Mouse (Mus musculus): ENCODE data around the gene Tlx2.
A peak's percentile ranks its signal among the peaks of the same experiment; 100 is the strongest.

Tlx2 gene

DNA sequence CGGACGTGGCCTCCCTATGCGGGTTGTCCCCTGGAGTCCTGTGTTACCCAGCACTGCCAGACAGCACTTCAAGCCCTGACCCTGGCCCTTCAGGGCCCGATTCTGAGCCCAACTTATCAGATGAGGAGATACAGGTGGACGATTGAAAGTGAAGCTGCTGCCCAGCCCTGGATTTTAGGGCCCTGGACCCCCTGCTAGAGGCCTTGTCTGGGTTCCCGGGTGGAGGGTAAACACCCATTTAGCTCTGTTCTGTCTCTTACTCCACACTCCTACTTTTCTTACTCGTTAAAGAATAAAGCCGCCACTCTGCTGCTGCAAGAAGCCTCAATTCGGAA, 17.8 kb upstream of the Tlx2 start:
- DNase-seq, result no peak

DNA sequence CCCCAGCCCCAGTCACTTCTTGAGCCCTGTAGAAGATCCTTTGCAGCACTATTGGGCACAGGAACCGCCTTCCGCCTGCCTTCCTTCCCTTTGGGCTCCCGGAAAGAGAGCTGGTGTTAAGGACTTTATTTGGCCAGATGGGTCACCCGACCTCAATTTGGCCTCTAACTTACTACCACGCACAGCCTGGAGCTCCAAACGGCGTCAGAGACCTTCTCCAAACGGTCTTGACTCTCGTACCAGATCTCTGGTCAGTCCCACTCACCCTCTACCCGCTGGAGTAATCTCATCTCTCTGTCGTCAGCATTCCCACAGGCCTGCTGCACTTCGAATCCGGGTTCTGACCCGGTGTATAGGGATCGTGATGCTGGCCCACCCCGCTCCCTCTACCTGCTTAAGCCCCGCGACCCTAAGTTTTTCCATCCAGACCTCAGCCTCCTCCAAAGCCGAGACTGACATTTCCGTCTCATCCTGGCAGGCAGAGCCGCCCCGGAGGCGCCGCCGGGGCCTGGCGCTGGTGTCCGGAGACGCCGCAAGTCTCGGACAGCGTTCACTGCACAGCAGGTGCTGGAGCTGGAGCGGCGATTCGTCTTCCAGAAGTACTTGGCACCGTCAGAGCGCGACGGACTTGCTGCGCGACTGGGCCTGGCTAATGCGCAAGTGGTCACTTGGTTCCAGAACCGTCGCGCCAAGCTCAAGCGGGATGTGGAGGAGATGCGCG, 17.3 kb upstream of the Tlx2 start:
- no peak for DNase-seq

DNA sequence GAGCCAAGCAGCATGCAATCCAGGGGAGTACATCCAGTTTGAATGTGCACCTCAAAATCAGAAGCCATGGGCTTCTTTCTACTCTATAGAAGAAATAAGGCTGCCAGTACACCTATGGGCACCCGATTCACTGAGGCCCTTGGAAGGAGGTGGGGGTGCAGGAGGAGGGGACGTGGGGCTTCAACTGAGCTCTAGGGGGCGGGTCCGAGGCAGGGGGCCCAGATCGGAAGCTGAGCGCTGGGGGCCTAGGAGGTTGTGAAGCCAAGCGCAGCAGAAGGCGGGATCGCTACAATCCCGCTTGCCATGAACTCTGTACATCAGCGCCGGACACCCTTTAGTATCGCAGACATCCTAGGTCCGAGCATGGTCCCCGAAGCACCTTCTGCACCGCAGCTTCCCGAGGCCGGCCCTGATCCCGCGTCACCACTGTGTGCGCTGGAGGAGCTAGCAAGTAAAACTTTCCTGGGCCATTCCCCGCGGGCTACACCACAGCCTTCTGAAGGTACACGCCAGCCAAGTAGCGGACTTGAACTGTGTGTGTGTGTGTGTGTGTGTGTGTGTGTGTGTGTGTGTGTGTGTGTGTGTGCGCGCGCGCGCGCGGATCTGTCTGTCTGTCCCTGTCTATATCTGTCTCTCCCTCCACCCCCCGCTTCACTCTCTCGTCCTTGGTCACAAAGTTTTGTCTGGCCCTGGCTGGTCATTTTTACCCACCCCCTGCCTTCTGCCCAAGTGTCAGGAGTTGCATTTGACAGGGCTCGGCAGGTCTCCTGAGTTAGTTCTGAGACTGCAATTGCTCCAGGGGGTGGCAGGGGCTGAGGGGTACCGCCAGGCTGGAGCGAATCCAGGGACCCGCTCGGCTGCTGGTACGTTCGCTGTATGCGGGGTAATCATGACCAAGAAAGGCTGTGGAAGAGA, 16.3 kb upstream of the Tlx2 start, which contains the start of gene Lbx2:
Gene Lbx2, plus strand, starts transcription at position 247 of the 915 bp plus-strand sequence.
- no peak for DNase-seq

- DNase-seq, result no peak
Measured at GRCm38 (mm10) chr6:83084477-83084876, 14.4 kb upstream of the Tlx2 start.

DNA sequence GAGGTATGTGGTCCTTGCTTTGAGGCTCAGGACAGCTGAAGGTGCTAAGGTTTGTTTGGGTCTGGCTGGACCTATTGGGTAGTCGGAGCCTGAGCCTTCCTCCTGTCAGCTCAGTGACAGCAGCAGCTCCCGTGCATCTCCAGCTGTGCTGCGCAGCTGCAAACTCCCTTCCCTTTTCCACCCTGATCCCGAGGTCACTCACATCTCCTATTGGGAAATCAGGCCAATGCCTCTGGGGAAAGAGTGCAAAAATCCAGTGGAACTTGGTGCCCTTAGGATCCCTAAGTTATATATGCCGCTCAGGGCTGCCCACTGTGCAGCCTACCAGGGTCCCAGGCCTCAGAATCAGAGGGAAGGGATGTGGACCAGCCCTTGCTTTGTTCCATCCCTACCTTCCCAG, 13.4 kb upstream of the Tlx2 start:
- no peak for DNase-seq

DNA sequence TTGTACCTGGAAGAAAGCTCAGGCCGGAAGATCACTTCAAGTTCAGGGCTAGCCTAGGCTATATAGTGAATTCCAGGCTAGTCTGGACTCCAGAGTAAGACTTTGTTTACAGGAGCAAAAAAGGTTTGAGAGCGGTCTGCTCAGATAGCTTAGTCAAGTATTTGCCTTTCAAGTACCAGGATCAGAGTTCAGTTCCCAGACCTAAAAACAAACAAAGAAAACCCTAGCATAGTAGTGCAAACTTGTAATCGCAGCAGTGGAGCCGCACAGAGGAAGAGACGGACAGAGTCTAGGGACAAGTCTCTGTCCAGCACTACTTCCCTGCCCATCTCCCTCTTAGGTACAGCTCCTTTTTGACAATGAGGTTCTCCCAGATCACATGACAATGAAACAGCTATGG, 10.1 kb upstream of the Tlx2 start:
- DNase-seq, result no peak

GRCm38 (mm10) chr6:83078324-83078858, 8.3 kb upstream of the Tlx2 start:
- DNase-seq, result peak; percentile 98

GRCm38 (mm10) chr6:83077630-83078323, 7.7 kb upstream of the Tlx2 start, which contains the start of gene Pcgf1:
TSS of gene Pcgf1 (plus strand) at chr6:83077869.
- peak; percentile 72 for DNase-seq

DNA sequence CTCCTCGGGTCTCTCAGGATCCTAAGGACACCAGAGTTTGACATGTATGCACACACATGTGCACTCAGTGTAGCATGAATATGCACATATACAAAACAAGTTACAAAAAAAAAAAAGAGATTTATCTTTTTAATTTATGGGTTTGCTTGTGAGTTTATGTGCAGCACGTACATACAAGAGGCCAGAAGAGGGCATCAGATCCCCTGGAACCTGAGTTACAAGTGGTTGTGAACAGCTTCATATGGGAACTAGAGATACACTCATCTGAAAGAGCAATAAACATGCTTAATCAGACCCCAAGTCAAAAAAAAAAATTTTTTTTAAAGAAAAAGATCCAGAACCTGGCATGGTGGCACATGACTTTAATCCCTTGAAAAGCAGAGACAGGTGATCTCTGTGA, 4.9 kb upstream of the Tlx2 start:
- no peak for DNase-seq

- DNase-seq, result peak; percentile 47
Measured at GRCm38 (mm10) chr6:83071220-83071619, 1.1 kb upstream of the Tlx2 start.

GRCm38 (mm10) chr6:83070311-83071219, 472 bp upstream of the Tlx2 start:
- DNase-seq, result peak; percentile 42

- DNase-seq, result no peak
Measured at GRCm38 (mm10) chr6:83069488-83070246, 426 bp downstream of the Tlx2 start.

DNA sequence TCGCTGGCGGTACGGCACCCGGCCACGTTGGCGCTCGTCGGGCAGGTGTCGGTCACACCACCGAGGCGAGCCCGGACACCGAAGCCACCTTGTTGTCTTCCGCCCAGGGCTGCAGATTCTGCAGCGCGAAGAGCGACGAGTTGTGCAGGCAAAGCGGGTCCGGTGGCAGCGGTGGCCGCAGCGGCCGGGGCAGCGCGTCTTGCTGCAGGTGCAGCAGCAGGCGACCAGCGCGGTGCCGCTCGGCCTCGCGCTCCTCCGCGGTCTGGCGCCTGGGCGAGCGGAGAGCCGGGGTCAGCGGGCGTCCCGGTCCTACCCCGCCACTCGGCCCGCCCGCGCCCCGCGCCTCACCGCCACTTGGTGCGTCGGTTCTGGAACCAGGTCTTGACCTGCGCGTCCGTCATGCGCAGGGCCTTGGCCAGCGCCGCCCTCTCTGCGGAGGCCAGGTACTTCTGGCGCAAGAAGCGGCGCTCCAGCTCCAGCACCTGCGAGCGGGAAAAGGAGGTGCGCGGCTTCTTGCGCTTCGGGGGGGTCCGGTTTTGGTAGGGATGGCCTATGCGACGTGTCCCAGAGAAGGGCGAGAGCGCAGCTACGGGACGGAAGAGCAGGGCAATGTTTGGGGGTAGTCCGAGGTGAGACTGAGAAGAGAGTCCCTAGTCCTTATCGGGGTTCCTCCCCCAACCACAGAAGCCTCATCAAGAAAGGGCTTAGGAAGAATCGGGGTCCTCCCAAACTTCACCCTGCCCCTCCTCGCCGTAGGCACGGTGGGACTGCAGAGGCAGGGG, 1.2 kb downstream of the Tlx2 start:
- DNase-seq, result no peak

- DNase-seq, result no peak
Measured at GRCm38 (mm10) chr6:83068221-83068620, 1.9 kb downstream of the Tlx2 start.

DNA sequence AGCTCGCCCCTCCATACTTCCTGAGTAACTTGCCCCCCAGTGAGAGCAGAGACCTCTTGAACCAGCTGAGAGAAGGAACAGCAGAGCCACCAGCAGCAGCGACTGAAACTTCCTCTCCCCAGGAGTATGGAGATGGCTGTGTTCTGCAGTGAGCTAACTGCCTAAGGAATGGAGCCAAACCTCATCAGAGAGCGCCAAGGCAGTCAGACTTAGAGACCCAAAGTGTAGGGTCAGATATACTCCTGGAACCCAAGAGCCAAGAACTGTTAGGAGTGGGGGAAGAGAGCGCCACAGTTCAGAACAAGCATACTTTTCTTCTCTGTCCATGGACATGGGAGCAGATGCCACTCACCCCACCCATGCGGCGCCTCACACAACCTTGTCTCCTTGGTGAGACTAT, 3.7 kb downstream of the Tlx2 start:
- no peak for DNase-seq

GRCm38 (mm10) chr6:83065995-83066394, 4.1 kb downstream of the Tlx2 start:
- DNase-seq, result no peak

GRCm38 (mm10) chr6:83058725-83059124, 11.4 kb downstream of the Tlx2 start:
- DNase-seq, result no peak

GRCm38 (mm10) chr6:83057790-83058189, 12.3 kb downstream of the Tlx2 start, which contains the start of gene Dqx1:
TSS of gene Dqx1 (plus strand) at chr6:83057844.
- DNase-seq, result peak; percentile 38

DNA sequence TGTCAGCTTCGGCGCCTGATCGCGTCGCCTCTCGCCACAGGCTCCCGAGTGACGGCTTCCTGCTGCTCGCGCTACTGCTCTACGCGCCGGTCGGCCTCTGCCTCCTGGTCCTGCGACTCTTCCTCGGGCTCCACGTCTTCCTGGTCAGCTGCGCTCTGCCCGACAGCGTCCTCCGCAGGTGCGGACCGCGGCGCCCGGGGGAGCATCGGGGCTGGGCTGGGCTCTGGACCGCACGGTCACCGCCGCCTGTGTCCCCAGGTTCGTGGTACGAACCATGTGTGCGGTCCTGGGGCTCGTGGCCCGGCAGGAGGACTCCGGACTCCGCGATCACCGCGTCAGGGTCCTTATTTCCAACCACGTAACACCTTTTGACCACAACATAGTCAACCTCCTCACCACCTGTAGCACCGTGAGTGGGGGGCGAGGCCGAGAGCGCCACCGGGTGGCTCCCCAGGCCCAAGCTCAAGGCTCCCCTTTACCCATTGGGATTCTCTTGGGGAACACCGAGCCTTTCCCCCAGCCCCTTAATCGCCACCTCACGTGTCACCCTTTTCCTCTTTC, 15.1 kb downstream of the Tlx2 start, which contains the start of gene Htra2:
Gene Htra2, minus strand, starts transcription at position 403 of the 561 bp plus-strand sequence.
- no peak for DNase-seq

Data from cerebellum, adult 11-12 months (tissue).